Mouse (Mus musculus) left cerebral cortex, postnatal 14 days (tissue): Measurements from ENCODE around the gene Rai1. TPM values are rescaled to one million over a fixed set of nuclear protein-coding genes. Genes with fewer than 3 reads are reported as not detected.

Source experiments
- DNase-seq, 2 experiments: peaks; one replicate each; pipeline ENCODE4 v3.0.0; 2021 to 2022; ENCODE audit warnings: low spot score in 2 of 2, mixed read lengths in 1 of 2
- intact Hi-C: fragments of 180-260 bp; cut with DNase I; formaldehyde crosslinking; loops from one replicate; pipeline ENCODE4 v1.15.1; 2025
- total RNA-seq, 2 experiments: library from RNA; stranded (reverse); gene quantifications; 2 replicates each; pipeline ENCODE4 v1.2.3; 2021

Gene Rai1
- total RNA-seq, 2 experiments from 2014 or later: 58.8 to 60.5 TPM

GRCm38 (mm10) chr11:60182116-60182670, 77.4 kb downstream of the Rai1 start:
- peak; percentile 46 to 61 for DNase-seq
- intact Hi-C loops: no loop called here

- DNase-seq: no peak
- intact Hi-C loops: no loop called here
Measured at GRCm38 (mm10) chr11:60182741-60183140, 77.9 kb downstream of the Rai1 start.

- peak; percentile 35 to 79 for DNase-seq
- intact Hi-C loops: no loop called here
Measured at GRCm38 (mm10) chr11:60184346-60185325, 79.8 kb downstream of the Rai1 start.

GRCm38 (mm10) chr11:60185396-60186231, 80.8 kb downstream of the Rai1 start:
- intact Hi-C loops: no loop called here
- DNase-seq: peak in 1 of 2 experiments; percentile 67

- intact Hi-C loops: no loop called here
Measured at GRCm38 (mm10) chr11:60187070-60187469, 82.3 kb downstream of the Rai1 start.

GRCm38 (mm10) chr11:60188275-60188853, 83.6 kb downstream of the Rai1 start:
- intact Hi-C loops: no loop called here
- DNase-seq: no peak

More at GRCm38 (mm10) chr11:60187070-60187469, 82.3 kb downstream of the Rai1 start:
- DNase-seq: no peak

- DNase-seq: no peak
- intact Hi-C loops: no loop called here
Measured at GRCm38 (mm10) chr11:60189501-60190040, 84.8 kb downstream of the Rai1 start.

- no peak for DNase-seq
- intact Hi-C loops: no loop called here
Measured at GRCm38 (mm10) chr11:60190055-60190641, 85.3 kb downstream of the Rai1 start.

- intact Hi-C loops: no loop called here
- no peak for DNase-seq
Measured at GRCm38 (mm10) chr11:60192534-60192933, 87.7 kb downstream of the Rai1 start.

- no peak for DNase-seq
- intact Hi-C loops: no loop called here
Measured at GRCm38 (mm10) chr11:60193556-60193955, 88.7 kb downstream of the Rai1 start.

GRCm38 (mm10) chr11:60195108-60195507, 90.3 kb downstream of the Rai1 start:
- no peak for DNase-seq
- intact Hi-C loops: loop anchor here (5.0 kb wide), 1 partner anchor 217 kb away; no protein-coding TSS in a partner anchor

GRCm38 (mm10) chr11:60196344-60196743, 91.5 kb downstream of the Rai1 start:
- no peak for DNase-seq
- intact Hi-C loops: loop anchor here (5.0 kb wide), 1 partner anchor 216 kb away; no protein-coding TSS in a partner anchor

GRCm38 (mm10) chr11:60197998-60198619, 93.3 kb downstream of the Rai1 start:
- intact Hi-C loops: loop anchor here (2.0 to 5.0 kb wide), 2 partner anchors 93 to 214 kb away; partner anchors contain the start of gene Rai1
- DNase-seq: no peak

- DNase-seq: no peak
- intact Hi-C loops: loop anchor here (2.0 to 5.0 kb wide), 2 partner anchors 94 to 214 kb away; partner anchors contain the start of gene Rai1
Measured at GRCm38 (mm10) chr11:60198651-60199050, 93.8 kb downstream of the Rai1 start.

- DNase-seq: peak; percentile 95 to 96
- intact Hi-C loops: loop anchor here (2.0 to 5.0 kb wide), 3 partner anchors 93 to 213 kb away; partner anchors contain the start of gene Rai1
Measured at GRCm38 (mm10) chr11:60199702-60200184, 94.9 kb downstream of the Rai1 start.

- DNase-seq: no peak
- intact Hi-C loops: loop anchor here (5.0 kb wide), 1 partner anchor 92 kb away; no protein-coding TSS in a partner anchor
Measured at GRCm38 (mm10) chr11:60200384-60200783, 95.6 kb downstream of the Rai1 start.
